Mouse (Mus musculus) left cerebral cortex, postnatal 14 days (tissue): ENCODE results near the gene Otx1. TPM values are rescaled to one million over a fixed set of nuclear protein-coding genes. Genes with fewer than 3 reads are reported as not detected.

Source experiments
- DNase-seq, 2 experiments: peaks; one replicate each; pipeline ENCODE4 v3.0.0; 2021 to 2022; ENCODE audit warnings: low spot score in 2 of 2, mixed read lengths in 1 of 2
- intact Hi-C: fragments of 180-260 bp; cut with DNase I; formaldehyde crosslinking; loops from one replicate; pipeline ENCODE4 v1.15.1; 2025
- total RNA-seq, 2 experiments: library from RNA; stranded (reverse); gene quantifications; 2 replicates each; pipeline ENCODE4 v1.2.3; 2021

The Otx1 gene
- total RNA-seq, 2 experiments from 2014 or later = 6.1 to 9.1 TPM

- intact Hi-C loops = loop anchor here (5.0 kb wide), 2 partner anchors 201 to 334 kb away; no protein-coding TSS in a partner anchor
- DNase-seq = peak in 1 of 2 experiments; percentile 48
These were observed 1.2 kb downstream of the Otx1 start for GRCm38 (mm10) chr11:22001321-22002061.

GRCm38 (mm10) chr11:22000316-22001076 is 2.2 kb downstream of the Otx1 start:
- no peak for DNase-seq
- intact Hi-C loops = loop anchor here (5.0 kb wide), 2 partner anchors 202 to 333 kb away; no protein-coding TSS in a partner anchor

GRCm38 (mm10) chr11:21999396-22000315 is 3.0 kb downstream of the Otx1 start:
- intact Hi-C loops = loop anchor here (5.0 kb wide), 2 partner anchors 203 to 332 kb away; no protein-coding TSS in a partner anchor
- DNase-seq = no peak

GRCm38 (mm10) chr11:21998141-21999047 is 4.3 kb downstream of the Otx1 start:
- no peak for DNase-seq
- intact Hi-C loops = no loop called here

- no peak for DNase-seq
- intact Hi-C loops = no loop called here
These were observed 5.0 kb downstream of the Otx1 start for GRCm38 (mm10) chr11:21997561-21998140.

GRCm38 (mm10) chr11:21996661-21997560 is 5.8 kb downstream of the Otx1 start:
- DNase-seq = no peak
- intact Hi-C loops = no loop called here

GRCm38 (mm10) chr11:21996325-21996647 is 6.4 kb downstream of the Otx1 start:
- intact Hi-C loops = no loop called here
- no peak for DNase-seq

- no peak for DNase-seq
- intact Hi-C loops = no loop called here
These were observed 7.0 kb downstream of the Otx1 start for GRCm38 (mm10) chr11:21995534-21996324.

GRCm38 (mm10) chr11:21994377-21995370 is 8.0 kb downstream of the Otx1 start:
- intact Hi-C loops = no loop called here

GRCm38 (mm10) chr11:21993597-21994376 is 8.9 kb downstream of the Otx1 start:
- intact Hi-C loops = no loop called here
- no peak for DNase-seq

More at GRCm38 (mm10) chr11:21994377-21995370, 8.0 kb downstream of the Otx1 start:
- DNase-seq = no peak

- intact Hi-C loops = no loop called here
- DNase-seq = no peak
These were observed 9.7 kb downstream of the Otx1 start for GRCm38 (mm10) chr11:21992761-21993596.

- intact Hi-C loops = no loop called here
- DNase-seq = no peak
These were observed 14.2 kb downstream of the Otx1 start for GRCm38 (mm10) chr11:21988398-21988946.

GRCm38 (mm10) chr11:21985118-21985517 is 17.6 kb downstream of the Otx1 start:
- no peak for DNase-seq
- intact Hi-C loops = no loop called here
